Mouse (Mus musculus) layer of hippocampus, postnatal 14 days (tissue): Measurements from ENCODE around the gene Krtap5-4. TPM values are rescaled to one million over a fixed set of nuclear protein-coding genes. Genes with fewer than 3 reads are reported as not detected.
"Not testable (repeated sequence)": the region's sequence is repeated elsewhere in the genome, so short reads cannot be mapped to it uniquely, and the experiment has no call there.

ENCODE experiments used
- DNase-seq, 2 experiments: peaks; one replicate each; pipeline ENCODE4 v3.0.0; 2021 to 2022; ENCODE audit warnings: low spot score in 2 of 2, mixed read lengths in 1 of 2
- total RNA-seq, 2 experiments: library from RNA; stranded (reverse); gene quantifications; 2 replicates each; pipeline ENCODE4 v1.2.3; 2021

Gene Krtap5-4
- total RNA-seq, 2 experiments from 2014 or later: not detected

- DNase-seq: not testable (repeated sequence)
Observed at GRCm38 (mm10) chr7:142321637-142322306, 18.4 kb downstream of the Krtap5-4 start.

- no peak for DNase-seq
Observed at GRCm38 (mm10) chr7:142322641-142323040, 19.3 kb downstream of the Krtap5-4 start.

- DNase-seq: no peak
Observed at GRCm38 (mm10) chr7:142323396-142324117, 20.2 kb downstream of the Krtap5-4 start.

- DNase-seq: no peak
Observed at GRCm38 (mm10) chr7:142326714-142327445, 23.5 kb downstream of the Krtap5-4 start.

- DNase-seq: no peak
Observed at GRCm38 (mm10) chr7:142328507-142328906, 25.2 kb downstream of the Krtap5-4 start.

- DNase-seq: no peak
Observed at GRCm38 (mm10) chr7:142330271-142330724, 26.9 kb downstream of the Krtap5-4 start.

GRCm38 (mm10) chr7:142331281-142331680 lies 27.9 kb downstream of the Krtap5-4 start:
- no peak for DNase-seq

- DNase-seq: not testable (repeated sequence)
Observed at GRCm38 (mm10) chr7:142332741-142333140, 29.4 kb downstream of the Krtap5-4 start.

GRCm38 (mm10) chr7:142334246-142334645 lies 30.9 kb downstream of the Krtap5-4 start:
- peak; percentile 88 to 93 for DNase-seq

- DNase-seq: peak; percentile 41 to 59
Observed at GRCm38 (mm10) chr7:142335151-142335550, 31.8 kb downstream of the Krtap5-4 start.

- DNase-seq: no peak
Observed at GRCm38 (mm10) chr7:142340269-142340970, 37.1 kb downstream of the Krtap5-4 start.

GRCm38 (mm10) chr7:142341564-142342246 lies 38.4 kb downstream of the Krtap5-4 start:
- DNase-seq: no peak

- DNase-seq: no peak
Observed at GRCm38 (mm10) chr7:142342247-142342640, 38.9 kb downstream of the Krtap5-4 start.

GRCm38 (mm10) chr7:142347542-142347941 lies 44.2 kb downstream of the Krtap5-4 start:
- no peak for DNase-seq

- peak in 1 of 2 experiments; percentile 68 for DNase-seq
Observed at GRCm38 (mm10) chr7:142349308-142349961, 46.1 kb downstream of the Krtap5-4 start.

GRCm38 (mm10) chr7:142351569-142351968 lies 48.2 kb downstream of the Krtap5-4 start:
- DNase-seq: no peak

GRCm38 (mm10) chr7:142353854-142354253 lies 50.5 kb downstream of the Krtap5-4 start:
- no peak for DNase-seq
